Mouse (Mus musculus): ENCODE data around the gene Slc17a8. TPM values are rescaled to one million over a fixed set of nuclear protein-coding genes. Genes with fewer than 3 reads are reported as not detected.
"Not testable (repeated sequence)": the region's sequence is repeated elsewhere in the genome, so short reads cannot be mapped to it uniquely, and the experiment has no call there.

Gene Slc17a8
- polyA plus RNA-seq (2015; fragmentation: Nextera tagmentation; extraction: Ambion mirVana), result 0.04 and 0.09 TPM in 2 replicates

DNA sequence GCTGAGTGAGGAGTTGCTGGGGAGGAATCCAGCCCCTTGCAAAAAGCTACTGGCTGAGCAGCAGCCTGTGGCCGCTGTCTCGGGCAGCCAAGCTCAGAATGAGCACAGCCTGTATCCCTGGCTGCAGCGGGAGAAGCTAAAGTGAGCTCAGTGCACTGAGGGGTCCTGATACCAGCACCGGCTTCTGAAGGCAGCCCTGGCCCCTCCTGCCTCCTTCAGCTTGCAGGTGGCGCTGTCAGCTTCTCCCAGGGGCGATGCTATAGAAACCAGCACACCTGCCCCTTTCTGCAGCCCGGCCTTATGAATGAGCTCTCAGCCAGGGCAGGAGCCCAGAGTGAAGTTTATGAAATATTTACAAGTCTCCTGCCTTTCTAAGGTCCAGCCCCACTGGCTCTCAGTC, at the start of gene Slc17a8:
Gene Slc17a8 (minus strand): TSS at position 125 of the 400 bp plus-strand sequence.
- Histone ChIP-seq H3K4me1 (0 out of 2 replicates have a peak, but pooled peaks cover 12% of the 10 kb centered on the region), H3K36me3 (no peaks in the 10 kb centered on the region), H3K27ac (replicated peaks) (no peak within 1 kb of the TSS), H3K9me3 (no peaks in the 10 kb centered on the region), H3K4me3 (no peak within 1 kb of the TSS), H3K4me2 (peak within 1 kb of the TSS; percentile 31), H3K27me3 (replicated peaks) (peaks cover 14% of the 10 kb centered on the region), H3K9ac (no peak within 1 kb of the TSS)
- no peak for ATAC-seq (ENCODE audit: extremely low read depth, insufficient number of reproducible peaks, low FRiP score, low TSS enrichment)
- 34% methylated on average over 7 of the region's 7 CpGs for WGBS

DNA sequence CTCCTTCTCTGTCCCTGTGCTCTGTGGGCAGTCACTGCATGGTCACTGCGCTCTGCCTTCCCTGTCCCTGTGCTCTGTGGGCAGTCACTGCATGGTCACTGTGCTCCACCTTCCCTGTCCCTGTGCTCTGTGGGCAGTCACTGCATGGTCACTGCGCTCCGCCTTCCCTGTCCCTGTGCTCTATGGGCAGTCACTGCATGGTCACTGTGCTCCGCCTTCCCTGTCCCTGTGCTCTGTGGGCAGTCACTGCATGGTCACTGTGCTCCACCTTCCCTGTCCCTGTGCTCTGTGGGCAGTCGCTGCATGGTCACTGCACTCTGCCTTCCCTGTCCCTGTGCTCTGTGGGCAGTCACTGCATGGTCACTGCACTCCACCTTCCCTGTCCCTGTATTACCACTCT, 49.3 kb upstream of the Slc17a8 start:
- not testable (repeated sequence) for H3K4me1 ChIP-seq; ATAC-seq (ENCODE audit: extremely low read depth, insufficient number of reproducible peaks, low FRiP score, low TSS enrichment); H3K9me3 ChIP-seq; H3K27ac ChIP-seq (replicated peaks); H3K4me3 ChIP-seq; H3K9ac ChIP-seq; H3K27me3 ChIP-seq (replicated peaks); H3K4me2 ChIP-seq
- WGBS, result 90% methylated on average over 5 of the region's 5 CpGs
- H3K36me3 ChIP-seq, result peaks cover 11% of the 10 kb centered on the region; the same call in 1 of the 2 replicates

- Histone ChIP-seq H3K9ac (no peak overlapping the region), H3K4me1 (no peaks in the 10 kb centered on the region), H3K27ac (replicated peaks) (no peak overlapping the region), H3K9me3 (no peaks in the 10 kb centered on the region), H3K27me3 (replicated peaks) (no peaks in the 10 kb centered on the region), H3K4me2 (no peak overlapping the region), H3K36me3 (peaks cover 21% of the 10 kb centered on the region), H3K4me3 (no peak overlapping the region)
- ATAC-seq (ENCODE audit: extremely low read depth, insufficient number of reproducible peaks, low FRiP score, low TSS enrichment), result no peak
- WGBS, result 84% methylated on average over 7 of the region's 7 CpGs
Observed at GRCm38 (mm10) chr10:89667571-89667970, 46.5 kb upstream of the Slc17a8 start.

- H3K27ac ChIP-seq (replicated peaks), result no peak overlapping the region
- peaks cover 35% of the 10 kb centered on the region for H3K36me3 ChIP-seq
- H3K4me1 ChIP-seq, result no peaks in the 10 kb centered on the region
- 87% methylated on average over 9 of the region's 9 CpGs for WGBS
- no peak for ATAC-seq (ENCODE audit: extremely low read depth, insufficient number of reproducible peaks, low FRiP score, low TSS enrichment)
- H3K9ac ChIP-seq, result no peak overlapping the region
- H3K27me3 ChIP-seq (replicated peaks), result no peaks in the 10 kb centered on the region
- H3K4me2 ChIP-seq, result no peak overlapping the region
- H3K4me3 ChIP-seq, result no peak overlapping the region
- no peaks in the 10 kb centered on the region for H3K9me3 ChIP-seq
Observed at GRCm38 (mm10) chr10:89665679-89666078, 44.6 kb upstream of the Slc17a8 start.

GRCm38 (mm10) chr10:89664977-89665645, 44.1 kb upstream of the Slc17a8 start:
- Histone ChIP-seq H3K4me2 (no peak overlapping the region), H3K4me3 (no peak overlapping the region), H3K27ac (replicated peaks) (no peak overlapping the region), H3K4me1 (no peaks in the 10 kb centered on the region), H3K27me3 (replicated peaks) (no peaks in the 10 kb centered on the region), H3K9ac (no peak overlapping the region), H3K9me3 (no peaks in the 10 kb centered on the region), H3K36me3 (peaks cover 40% of the 10 kb centered on the region)
- 89% methylated on average over 8 of the region's 8 CpGs for WGBS
- ATAC-seq (ENCODE audit: extremely low read depth, insufficient number of reproducible peaks, low FRiP score, low TSS enrichment), result no peak

DNA sequence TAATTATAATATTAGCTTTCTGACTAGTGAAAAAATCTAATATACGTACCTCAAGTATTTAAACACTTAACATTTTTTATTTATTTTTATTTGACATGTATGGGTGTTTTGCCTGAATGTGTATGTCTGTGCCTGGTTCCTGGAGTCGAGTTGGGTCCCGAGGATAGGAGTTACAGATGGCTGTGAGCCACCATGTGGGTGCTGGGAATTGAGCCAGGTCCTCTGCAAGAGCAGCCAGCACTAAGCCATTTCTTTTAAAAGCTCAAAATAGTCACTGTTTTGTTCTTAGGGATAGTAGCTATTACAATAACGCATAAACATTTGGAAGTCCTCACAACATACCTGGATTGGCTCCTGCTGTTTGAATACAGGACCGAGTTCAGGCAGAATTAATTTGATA, 35.3 kb upstream of the Slc17a8 start:
- no peak overlapping the region for H3K9ac ChIP-seq
- H3K27ac ChIP-seq (replicated peaks), result no peak overlapping the region
- no peaks in the 10 kb centered on the region for H3K27me3 ChIP-seq (replicated peaks)
- WGBS, result 91% methylated on average over 5 of the region's 5 CpGs
- no peaks in the 10 kb centered on the region for H3K9me3 ChIP-seq
- no peak overlapping the region for H3K4me3 ChIP-seq
- ATAC-seq (ENCODE audit: extremely low read depth, insufficient number of reproducible peaks, low FRiP score, low TSS enrichment), result no peak
- no peak overlapping the region for H3K4me2 ChIP-seq
- no peaks in the 10 kb centered on the region for H3K4me1 ChIP-seq
- peaks cover 85% of the 10 kb centered on the region for H3K36me3 ChIP-seq

DNA sequence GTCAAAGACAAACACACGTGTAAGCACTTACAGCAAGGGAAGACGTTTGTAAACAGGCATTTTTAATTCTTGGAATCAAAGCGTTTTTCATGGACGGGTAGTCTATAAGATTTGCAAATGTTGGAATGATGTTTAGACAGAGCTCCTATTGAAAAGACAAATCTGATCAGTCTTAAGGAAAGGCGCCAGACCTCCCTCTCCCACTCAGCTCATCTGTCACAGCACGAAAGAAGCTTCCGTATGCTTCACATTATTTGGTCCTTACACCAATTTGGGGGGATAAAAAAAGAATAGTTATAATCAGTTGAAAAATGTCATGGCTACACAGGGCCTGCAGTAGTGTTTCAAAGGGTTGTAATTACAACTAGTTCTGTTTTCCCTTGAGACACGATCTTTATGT, 31.9 kb upstream of the Slc17a8 start:
- no peaks in the 10 kb centered on the region for H3K4me1 ChIP-seq
- H3K27me3 ChIP-seq (replicated peaks), result no peaks in the 10 kb centered on the region
- peaks cover 80% of the 10 kb centered on the region for H3K36me3 ChIP-seq
- 83% methylated on average over 8 of the region's 8 CpGs for WGBS
- no peaks in the 10 kb centered on the region for H3K9me3 ChIP-seq
- ATAC-seq (ENCODE audit: extremely low read depth, insufficient number of reproducible peaks, low FRiP score, low TSS enrichment), result no peak
- no peak overlapping the region for H3K4me3 ChIP-seq
- no peak overlapping the region for H3K27ac ChIP-seq (replicated peaks)
- no peak overlapping the region for H3K9ac ChIP-seq
- H3K4me2 ChIP-seq, result no peak overlapping the region

DNA sequence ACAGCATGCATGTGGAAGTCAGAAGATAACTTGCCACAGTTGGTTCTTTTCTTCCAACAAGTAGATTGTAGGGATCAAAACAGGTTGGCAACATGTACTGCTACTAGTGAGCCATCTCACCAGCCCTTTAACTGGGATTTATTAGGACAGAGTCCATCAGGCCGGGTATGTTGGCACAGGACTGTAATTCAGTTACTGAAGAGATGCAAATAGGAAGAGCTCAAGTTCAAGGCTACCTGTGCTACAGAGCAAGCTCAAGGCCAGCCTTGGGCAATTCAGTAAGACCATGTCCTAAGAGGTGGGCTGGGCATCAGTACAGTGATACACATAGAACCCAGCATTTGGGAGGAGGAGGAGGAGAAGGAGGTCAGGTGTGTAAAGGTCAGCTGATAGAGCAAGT, 30.6 kb upstream of the Slc17a8 start:
- no peak overlapping the region for H3K27ac ChIP-seq (replicated peaks)
- no peak overlapping the region for H3K9ac ChIP-seq
- WGBS, result 78% methylated on average over 1 of the region's 1 CpGs
- no peak overlapping the region for H3K4me2 ChIP-seq
- no peaks in the 10 kb centered on the region for H3K27me3 ChIP-seq (replicated peaks)
- no peaks in the 10 kb centered on the region for H3K9me3 ChIP-seq
- H3K4me3 ChIP-seq, result no peak overlapping the region
- peaks cover 77% of the 10 kb centered on the region for H3K36me3 ChIP-seq
- ATAC-seq (ENCODE audit: extremely low read depth, insufficient number of reproducible peaks, low FRiP score, low TSS enrichment), result no peak
- H3K4me1 ChIP-seq, result no peaks in the 10 kb centered on the region

DNA sequence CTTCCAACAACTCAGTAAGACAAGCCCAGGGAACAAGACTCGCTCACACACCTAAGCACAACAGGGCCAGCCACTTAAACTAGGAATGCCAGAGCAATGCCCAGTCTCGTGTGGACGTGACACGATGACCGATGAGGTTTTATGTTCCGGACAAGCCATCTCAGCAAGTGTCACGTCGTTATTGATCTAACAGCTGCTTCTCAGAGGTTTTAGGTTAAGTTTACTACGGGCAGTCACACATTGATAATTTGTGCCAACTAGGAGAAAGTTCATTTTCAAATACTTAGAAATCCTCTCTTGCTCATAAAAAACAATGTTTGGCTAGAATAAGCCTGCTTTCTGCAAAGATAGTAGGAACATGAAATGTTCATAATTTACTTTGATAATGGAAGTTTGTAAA, 25.9 kb upstream of the Slc17a8 start:
- no peak overlapping the region for H3K4me2 ChIP-seq
- WGBS, result 83% methylated on average over 9 of the region's 9 CpGs
- no peak overlapping the region for H3K27ac ChIP-seq (replicated peaks)
- no peak overlapping the region for H3K4me3 ChIP-seq
- no peak overlapping the region for H3K9ac ChIP-seq
- H3K27me3 ChIP-seq (replicated peaks), result no peaks in the 10 kb centered on the region
- no peak for ATAC-seq (ENCODE audit: extremely low read depth, insufficient number of reproducible peaks, low FRiP score, low TSS enrichment)
- H3K9me3 ChIP-seq, result no peaks in the 10 kb centered on the region
- no peaks in the 10 kb centered on the region for H3K4me1 ChIP-seq
- H3K36me3 ChIP-seq, result peaks cover 82% of the 10 kb centered on the region

- H3K27ac ChIP-seq (replicated peaks), result no peak overlapping the region
Observed at GRCm38 (mm10) chr10:89637001-89637400, 15.9 kb upstream of the Slc17a8 start.

DNA sequence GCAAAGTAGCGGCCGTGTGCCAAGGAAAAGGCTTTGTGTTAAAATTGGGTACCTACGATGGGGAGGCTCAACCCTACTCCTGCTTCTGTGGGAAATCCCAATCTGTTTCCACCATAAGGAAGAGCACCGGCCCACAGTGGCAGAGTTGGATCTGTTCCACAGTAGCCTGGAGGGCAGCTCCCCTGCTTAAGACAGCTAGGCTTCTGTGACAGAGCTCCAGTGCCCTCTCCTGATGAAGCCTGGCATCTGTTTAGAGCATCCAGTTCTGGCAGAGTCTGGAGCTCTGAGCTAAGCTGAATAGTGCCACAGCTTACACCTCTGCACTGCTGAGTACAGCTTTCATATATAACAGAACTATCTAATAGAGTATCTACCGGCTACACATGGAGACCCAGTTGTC, 14.0 kb upstream of the Slc17a8 start:
- H3K4me1 ChIP-seq, result no peaks in the 10 kb centered on the region
- ATAC-seq (ENCODE audit: extremely low read depth, insufficient number of reproducible peaks, low FRiP score, low TSS enrichment), result no peak; the same call in 1 of the 2 replicates
- H3K4me2 ChIP-seq, result no peak overlapping the region
- no peak overlapping the region for H3K27ac ChIP-seq (replicated peaks)
- no peaks in the 10 kb centered on the region for H3K9me3 ChIP-seq
- 85% methylated on average over 5 of the region's 5 CpGs for WGBS
- no peak overlapping the region for H3K9ac ChIP-seq
- peaks cover 24% of the 10 kb centered on the region for H3K36me3 ChIP-seq
- no peaks in the 10 kb centered on the region for H3K27me3 ChIP-seq (replicated peaks)
- no peak overlapping the region for H3K4me3 ChIP-seq

More at GRCm38 (mm10) chr10:89637001-89637400, 15.9 kb upstream of the Slc17a8 start:
- Histone ChIP-seq H3K4me2 (no peak overlapping the region), H3K27me3 (replicated peaks) (no peaks in the 10 kb centered on the region), H3K4me1 (no peaks in the 10 kb centered on the region), H3K9me3 (no peaks in the 10 kb centered on the region), H3K36me3 (peaks cover 44% of the 10 kb centered on the region), H3K9ac (no peak overlapping the region), H3K4me3 (no peak overlapping the region)
- ATAC-seq (ENCODE audit: extremely low read depth, insufficient number of reproducible peaks, low FRiP score, low TSS enrichment), result no peak
- WGBS, result 84% methylated on average over 3 of the region's 3 CpGs

- Histone ChIP-seq H3K9ac (no peak overlapping the region), H3K4me1 (no peaks in the 10 kb centered on the region), H3K9me3 (no peaks in the 10 kb centered on the region), H3K4me3 (no peak overlapping the region), H3K27me3 (replicated peaks) (no peaks in the 10 kb centered on the region), H3K4me2 (no peak overlapping the region), H3K36me3 (peaks cover 13% of the 10 kb centered on the region), H3K27ac (replicated peaks) (no peak overlapping the region)
- ATAC-seq (ENCODE audit: extremely low read depth, insufficient number of reproducible peaks, low FRiP score, low TSS enrichment), result no peak
- WGBS, result 68% methylated on average over 7 of the region's 7 CpGs
Observed at GRCm38 (mm10) chr10:89633736-89634426, 12.8 kb upstream of the Slc17a8 start.
